Mouse (Mus musculus) embryo, embryonic 11.5 days (tissue): ENCODE measurements around the gene Safb2.
"Not testable (repeated sequence)": the region's sequence is repeated elsewhere in the genome, so short reads cannot be mapped to it uniquely, and the experiment has no call there.

Experiments
- DNase-seq: peaks from one replicate; pipeline ENCODE4 v3.0.0-alpha.2; 2012; ENCODE audit warnings: low read depth, low spot score

The Safb2 gene

GRCm38 (mm10) chr17:56584257-56585130, at the start of gene Safb2, which contains the start of gene Safb:
Gene Safb2, minus strand, starts transcription at chr17:56584585.
Gene Safb, plus strand, starts transcription at chr17:56584825.
- peak; percentile 100 for DNase-seq

- no peak for DNase-seq
Observed at GRCm38 (mm10) chr17:56634023-56634422, 49.6 kb upstream of the Safb2 start.

- DNase-seq, result no peak
Observed at GRCm38 (mm10) chr17:56631807-56632206, 47.4 kb upstream of the Safb2 start.

- DNase-seq, result not testable (repeated sequence)
Observed at GRCm38 (mm10) chr17:56629800-56630781, 45.7 kb upstream of the Safb2 start.

DNA sequence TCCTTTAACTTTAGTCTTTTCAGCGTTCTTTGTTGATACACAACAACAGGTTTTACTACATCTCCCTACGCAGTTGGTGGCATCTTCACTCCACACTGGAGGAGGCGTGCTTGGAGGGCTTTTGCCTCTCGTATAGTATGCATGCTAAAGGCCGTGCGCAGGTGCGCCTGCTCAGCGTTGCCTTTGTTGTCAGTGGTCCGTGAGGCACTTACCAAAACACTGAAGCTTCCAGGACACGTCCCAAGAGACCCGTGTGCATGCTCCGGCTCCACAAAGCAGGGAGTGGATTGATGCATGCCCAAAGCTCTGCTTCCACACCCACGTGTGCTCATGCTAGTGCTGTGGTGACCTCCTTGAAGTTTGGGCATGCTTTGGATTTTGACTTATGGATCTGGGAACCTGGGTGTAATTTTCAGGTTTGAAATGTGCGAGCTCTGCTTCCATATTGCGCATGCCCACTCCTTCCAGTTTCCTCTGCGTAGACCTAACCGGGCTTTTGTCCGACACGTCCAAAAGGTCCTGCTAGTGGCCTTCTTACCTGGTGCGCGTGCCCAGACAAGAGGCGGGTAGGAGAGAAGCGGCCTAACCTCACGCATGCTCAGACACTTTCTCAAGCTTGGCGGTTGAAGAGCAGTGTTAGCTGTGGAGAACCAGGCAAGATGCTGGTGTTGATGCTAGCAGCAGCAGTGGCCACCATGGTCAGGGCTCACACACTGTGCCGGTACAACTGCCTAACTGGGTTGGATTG, 43.3 kb upstream of the Safb2 start, which contains the start of gene Catsperd:
Catsperd (plus strand) TSS at position 614 of the 748 bp plus-strand sequence.
- DNase-seq, result no peak

DNA sequence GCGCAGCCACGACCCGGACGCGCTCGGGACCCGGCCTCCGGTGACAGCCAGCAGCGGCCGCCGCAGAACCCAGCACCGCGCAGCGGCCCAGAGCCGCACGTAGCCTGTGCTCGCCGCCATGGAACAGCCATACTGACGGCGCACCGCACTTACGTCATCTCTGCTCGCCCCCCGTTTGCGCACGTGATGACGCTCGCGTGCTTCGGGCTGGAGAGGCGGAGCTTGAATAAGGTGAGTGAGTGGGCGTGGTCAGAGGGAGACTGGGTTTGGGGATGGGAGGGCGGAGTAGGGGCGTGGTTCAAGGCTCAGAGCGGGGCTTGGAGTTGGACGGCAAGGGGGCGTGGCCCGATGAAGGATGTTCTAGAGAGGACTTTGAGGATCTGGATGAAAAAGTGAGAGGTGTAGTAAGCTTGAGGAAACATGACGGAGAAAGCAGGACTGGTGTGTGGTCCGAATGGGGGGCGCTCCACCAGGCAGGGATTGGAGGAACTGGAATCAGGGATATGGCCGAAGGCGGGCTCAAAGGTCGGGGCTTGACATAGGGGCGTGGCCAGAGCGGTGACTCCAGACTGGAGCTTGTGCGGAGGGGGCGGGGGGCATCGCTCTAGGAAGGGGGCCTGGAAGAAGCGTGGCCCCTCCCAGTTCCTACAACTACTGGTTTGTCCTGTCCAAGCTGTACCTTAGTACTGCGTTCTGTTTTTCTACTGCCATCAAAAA, 42.5 kb upstream of the Safb2 start, which contains the start of gene Lonp1:
Lonp1 (minus strand) TSS at position 134 of the 717 bp plus-strand sequence.
- peak; percentile 99 for DNase-seq

GRCm38 (mm10) chr17:56626260-56626659, 41.9 kb upstream of the Safb2 start:
- no peak for DNase-seq

GRCm38 (mm10) chr17:56625495-56625894, 41.1 kb upstream of the Safb2 start:
- no peak for DNase-seq

- no peak for DNase-seq
Observed at GRCm38 (mm10) chr17:56617628-56618027, 33.2 kb upstream of the Safb2 start.

DNA sequence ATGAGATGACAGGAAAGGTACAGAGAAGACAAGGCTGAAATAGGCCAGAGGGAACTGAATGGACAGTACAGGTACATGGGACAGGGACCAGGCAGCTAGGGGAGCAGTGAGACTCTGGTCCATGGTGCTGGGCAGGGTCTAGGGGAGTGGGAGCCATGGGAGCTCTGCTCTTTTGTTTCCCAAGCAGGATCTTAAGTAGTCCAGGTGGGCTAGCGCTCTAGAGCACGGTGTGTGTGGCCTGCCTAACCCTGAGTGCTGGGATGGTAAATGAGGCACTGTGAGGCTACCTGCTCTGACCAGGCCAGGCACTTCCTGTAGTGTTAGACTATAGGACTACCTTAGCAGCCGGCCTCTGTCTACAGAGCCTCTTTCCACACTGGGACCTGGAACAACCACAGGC, 32.3 kb upstream of the Safb2 start:
- DNase-seq, result no peak

- no peak for DNase-seq
Observed at GRCm38 (mm10) chr17:56615792-56616191, 31.4 kb upstream of the Safb2 start.

GRCm38 (mm10) chr17:56615136-56615784, 30.9 kb upstream of the Safb2 start:
- DNase-seq, result no peak

DNA sequence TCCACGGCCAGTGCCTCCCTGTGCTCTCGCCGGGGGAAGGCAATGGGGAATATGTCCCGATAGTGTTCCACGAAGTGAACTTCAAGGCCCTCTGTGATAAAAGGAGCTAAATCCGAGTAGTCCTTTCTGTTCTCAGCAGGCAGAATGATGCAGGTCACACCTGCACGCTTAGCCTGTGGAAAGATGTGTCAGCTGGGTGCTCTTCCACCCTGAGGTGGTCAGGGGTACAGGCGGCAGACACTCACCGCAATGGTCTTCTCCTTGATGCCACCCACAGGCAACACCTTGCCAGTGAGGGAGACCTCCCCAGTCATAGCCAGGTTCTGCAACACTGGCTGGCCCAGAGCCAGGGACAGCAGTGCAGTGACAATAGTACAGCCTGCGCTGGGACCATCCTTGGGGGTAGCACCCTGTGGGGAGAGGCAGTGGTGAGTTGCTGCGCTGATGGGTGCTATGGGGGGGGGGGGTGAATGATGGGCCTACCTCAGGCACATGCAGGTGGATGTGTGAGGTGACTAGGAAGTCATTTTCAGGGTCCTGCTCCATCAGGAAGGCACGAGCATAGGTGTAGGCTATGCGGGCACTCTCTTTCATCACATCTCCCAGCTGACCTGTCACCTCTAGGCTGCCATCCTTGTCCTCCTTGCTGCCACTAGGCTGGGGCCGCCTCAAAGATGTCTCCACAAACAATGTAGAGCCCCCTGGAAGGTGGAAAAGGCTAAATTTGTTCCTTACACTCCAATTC, 30.2 kb upstream of the Safb2 start:
- no peak for DNase-seq

- not testable (repeated sequence) for DNase-seq
Observed at GRCm38 (mm10) chr17:56613893-56614292, 29.5 kb upstream of the Safb2 start.

GRCm38 (mm10) chr17:56613236-56613844, 29.0 kb upstream of the Safb2 start, which contains the start of gene Rpl36:
Gene Rpl36, plus strand, starts transcription at chr17:56613416.
- peak; percentile 85 for DNase-seq

GRCm38 (mm10) chr17:56612565-56612939, 28.2 kb upstream of the Safb2 start:
- DNase-seq, result not testable (repeated sequence)

GRCm38 (mm10) chr17:56611861-56612564, 27.6 kb upstream of the Safb2 start:
- no peak for DNase-seq

- no peak for DNase-seq
Observed at GRCm38 (mm10) chr17:56611323-56611722, 26.9 kb upstream of the Safb2 start.
